Mouse (Mus musculus): ENCODE results near the gene Mier2. TPM values are rescaled to one million over a fixed set of nuclear protein-coding genes. Genes with fewer than 3 reads are reported as not detected.

The Mier2 gene
- polyA plus RNA-seq, 1 experiment from 2014 or later, result 40.5 TPM

GRCm38 (mm10) chr10:79585136-79585535, 30.1 kb upstream of the Mier2 start:
- WGBS, result 89% methylated on average over 6 of the region's 6 CpGs
- Histone ChIP-seq H3K36me3 (no peaks in the 10 kb centered on the region), H3K27ac (no peak overlapping the region), H3K9me3 (no peaks in the 10 kb centered on the region), H3K4me2 (replicated peaks) (no peak overlapping the region), H3K4me1 (replicated peaks) (no peaks in the 10 kb centered on the region), H3K9ac (no peak overlapping the region), H3K27me3 (replicated peaks) (no peaks in the 10 kb centered on the region), H3K4me3 (replicated peaks) (no peak overlapping the region)
- ATAC-seq, result no peak

- H3K4me3 ChIP-seq (replicated peaks), result no peak overlapping the region
- 88% methylated on average over 9 of the region's 9 CpGs for WGBS
- no peak overlapping the region for H3K4me2 ChIP-seq (replicated peaks)
- H3K27me3 ChIP-seq (replicated peaks), result no peaks in the 10 kb centered on the region
- H3K9me3 ChIP-seq, result no peaks in the 10 kb centered on the region
- no peaks in the 10 kb centered on the region for H3K36me3 ChIP-seq
- no peak for ATAC-seq
- H3K4me1 ChIP-seq (replicated peaks), result no peaks in the 10 kb centered on the region
- no peak overlapping the region for H3K27ac ChIP-seq
- H3K9ac ChIP-seq, result no peak overlapping the region
These were observed 29.4 kb upstream of the Mier2 start for GRCm38 (mm10) chr10:79584426-79584825.

GRCm38 (mm10) chr10:79584021-79584420, 29.0 kb upstream of the Mier2 start:
- Histone ChIP-seq H3K36me3 (no peaks in the 10 kb centered on the region), H3K4me2 (replicated peaks) (no peak overlapping the region), H3K9ac (no peak overlapping the region), H3K4me1 (replicated peaks) (no peaks in the 10 kb centered on the region), H3K27me3 (replicated peaks) (no peaks in the 10 kb centered on the region), H3K27ac (no peak overlapping the region), H3K9me3 (no peaks in the 10 kb centered on the region), H3K4me3 (replicated peaks) (no peak overlapping the region)
- no peak for ATAC-seq
- 51% methylated on average over 7 of the region's 7 CpGs for WGBS

- no peak for ATAC-seq
- WGBS, result 81% methylated on average over 8 of the region's 8 CpGs
- Histone ChIP-seq H3K9me3 (no peaks in the 10 kb centered on the region), H3K4me1 (replicated peaks) (no peaks in the 10 kb centered on the region), H3K27me3 (replicated peaks) (no peaks in the 10 kb centered on the region), H3K36me3 (no peaks in the 10 kb centered on the region), H3K4me3 (replicated peaks) (no peak overlapping the region), H3K9ac (no peak overlapping the region), H3K4me2 (replicated peaks) (no peak overlapping the region), H3K27ac (no peak overlapping the region)
These were observed 26.5 kb upstream of the Mier2 start for GRCm38 (mm10) chr10:79581501-79581900.

GRCm38 (mm10) chr10:79580811-79581210, 25.8 kb upstream of the Mier2 start:
- Histone ChIP-seq H3K4me1 (replicated peaks) (no peaks in the 10 kb centered on the region), H3K9ac (no peak overlapping the region), H3K27ac (no peak overlapping the region), H3K27me3 (replicated peaks) (no peaks in the 10 kb centered on the region), H3K4me3 (replicated peaks) (no peak overlapping the region), H3K9me3 (no peaks in the 10 kb centered on the region), H3K36me3 (no peaks in the 10 kb centered on the region), H3K4me2 (replicated peaks) (no peak overlapping the region)
- no peak for ATAC-seq
- WGBS, result 48% methylated on average over 6 of the region's 6 CpGs

GRCm38 (mm10) chr10:79580356-79580755, 25.4 kb upstream of the Mier2 start:
- Histone ChIP-seq H3K9ac (no peak overlapping the region), H3K27me3 (replicated peaks) (no peaks in the 10 kb centered on the region), H3K27ac (no peak overlapping the region), H3K36me3 (no peaks in the 10 kb centered on the region), H3K4me3 (replicated peaks) (no peak overlapping the region), H3K9me3 (no peaks in the 10 kb centered on the region), H3K4me1 (replicated peaks) (no peaks in the 10 kb centered on the region), H3K4me2 (replicated peaks) (no peak overlapping the region)
- 73% methylated on average over 7 of the region's 7 CpGs for WGBS
- no peak for ATAC-seq

GRCm38 (mm10) chr10:79579781-79580180, 24.8 kb upstream of the Mier2 start:
- Histone ChIP-seq H3K9me3 (no peaks in the 10 kb centered on the region), H3K4me2 (replicated peaks) (no peak overlapping the region), H3K36me3 (no peaks in the 10 kb centered on the region), H3K27ac (no peak overlapping the region), H3K4me3 (replicated peaks) (no peak overlapping the region), H3K9ac (no peak overlapping the region), H3K27me3 (replicated peaks) (no peaks in the 10 kb centered on the region), H3K4me1 (replicated peaks) (no peaks in the 10 kb centered on the region)
- WGBS, result 77% methylated on average over 12 of the region's 12 CpGs
- ATAC-seq, result no peak

GRCm38 (mm10) chr10:79578891-79579290, 23.9 kb upstream of the Mier2 start:
- Histone ChIP-seq H3K4me1 (replicated peaks) (no peaks in the 10 kb centered on the region), H3K9ac (no peak overlapping the region), H3K4me3 (replicated peaks) (no peak overlapping the region), H3K4me2 (replicated peaks) (no peak overlapping the region), H3K9me3 (no peaks in the 10 kb centered on the region), H3K36me3 (no peaks in the 10 kb centered on the region), H3K27ac (no peak overlapping the region), H3K27me3 (replicated peaks) (no peaks in the 10 kb centered on the region)
- no peak for ATAC-seq
- WGBS, result 73% methylated on average over 7 of the region's 7 CpGs

- Histone ChIP-seq H3K4me3 (replicated peaks) (no peak overlapping the region), H3K9me3 (no peaks in the 10 kb centered on the region), H3K9ac (no peak overlapping the region), H3K27ac (no peak overlapping the region), H3K27me3 (replicated peaks) (no peaks in the 10 kb centered on the region), H3K4me2 (replicated peaks) (no peak overlapping the region), H3K36me3 (no peaks in the 10 kb centered on the region), H3K4me1 (replicated peaks) (no peaks in the 10 kb centered on the region)
- WGBS, result 76% methylated on average over 9 of the region's 9 CpGs
- ATAC-seq, result no peak
These were observed 23.3 kb upstream of the Mier2 start for GRCm38 (mm10) chr10:79578276-79578675.

GRCm38 (mm10) chr10:79577376-79577775, 22.4 kb upstream of the Mier2 start:
- H3K9me3 ChIP-seq, result no peaks in the 10 kb centered on the region
- H3K4me3 ChIP-seq (replicated peaks), result no peak overlapping the region
- no peak for ATAC-seq
- H3K27me3 ChIP-seq (replicated peaks), result no peaks in the 10 kb centered on the region
- no peak overlapping the region for H3K9ac ChIP-seq
- H3K4me2 ChIP-seq (replicated peaks), result no peak overlapping the region
- H3K4me1 ChIP-seq (replicated peaks), result no peaks in the 10 kb centered on the region
- WGBS, result 74% methylated on average over 4 of the region's 4 CpGs
- H3K36me3 ChIP-seq, result no peaks in the 10 kb centered on the region
- H3K27ac ChIP-seq, result no peak overlapping the region

GRCm38 (mm10) chr10:79575754-79576153, 20.8 kb upstream of the Mier2 start:
- Histone ChIP-seq H3K9me3 (no peaks in the 10 kb centered on the region), H3K27me3 (replicated peaks) (no peaks in the 10 kb centered on the region), H3K27ac (no peak overlapping the region), H3K36me3 (no peaks in the 10 kb centered on the region), H3K4me1 (replicated peaks) (no peaks in the 10 kb centered on the region), H3K4me2 (replicated peaks) (no peak overlapping the region), H3K9ac (no peak overlapping the region), H3K4me3 (replicated peaks) (no peak overlapping the region)
- no peak for ATAC-seq
- WGBS, result 65% methylated on average over 6 of the region's 6 CpGs

- H3K4me2 ChIP-seq (replicated peaks), result no peak overlapping the region
- no peak overlapping the region for H3K9ac ChIP-seq
- no peaks in the 10 kb centered on the region for H3K36me3 ChIP-seq
- WGBS, result 87% methylated on average over 6 of the region's 6 CpGs
- ATAC-seq, result no peak
- no peak overlapping the region for H3K4me3 ChIP-seq (replicated peaks)
- no peak overlapping the region for H3K27ac ChIP-seq
- no peaks in the 10 kb centered on the region for H3K27me3 ChIP-seq (replicated peaks)
- H3K9me3 ChIP-seq, result no peaks in the 10 kb centered on the region
- no peaks in the 10 kb centered on the region for H3K4me1 ChIP-seq (replicated peaks)
These were observed 19.8 kb upstream of the Mier2 start for GRCm38 (mm10) chr10:79574796-79575195.

GRCm38 (mm10) chr10:79574350-79574749, 19.4 kb upstream of the Mier2 start:
- 77% methylated on average over 8 of the region's 8 CpGs for WGBS
- Histone ChIP-seq H3K4me2 (replicated peaks) (no peak overlapping the region), H3K4me1 (replicated peaks) (no peaks in the 10 kb centered on the region), H3K27ac (no peak overlapping the region), H3K4me3 (replicated peaks) (no peak overlapping the region), H3K36me3 (no peaks in the 10 kb centered on the region), H3K27me3 (replicated peaks) (no peaks in the 10 kb centered on the region), H3K9ac (no peak overlapping the region), H3K9me3 (no peaks in the 10 kb centered on the region)
- ATAC-seq, result no peak

- Histone ChIP-seq H3K9me3 (no peaks in the 10 kb centered on the region), H3K9ac (no peak overlapping the region), H3K4me1 (replicated peaks) (no peaks in the 10 kb centered on the region), H3K36me3 (no peaks in the 10 kb centered on the region), H3K27me3 (replicated peaks) (no peaks in the 10 kb centered on the region), H3K27ac (no peak overlapping the region), H3K4me2 (replicated peaks) (no peak overlapping the region), H3K4me3 (replicated peaks) (no peak overlapping the region)
- 87% methylated on average over 6 of the region's 6 CpGs for WGBS
- no peak for ATAC-seq
These were observed 18.6 kb upstream of the Mier2 start for GRCm38 (mm10) chr10:79573611-79574010.

All from intestine, embryonic 15.5 days (tissue).